Comparison of ENCODE assay signal across 16 mouse cellular contexts in genomic region chr15:50346953-50347352, GRCm38 (mm10).
"Had no signal": no experiment of that assay in that cellular context is flagged by ENCODE, and none has a peak within 500 bp of the region (broad histone marks: within the 10 kb centered on the region; RNA-seq: fewer than 3 reads in every experiment).

No protein-coding gene starts in this region.

- H3K36me3 ChIP-seq: neural tube, embryonic 13.5 days; neural tube, embryonic 15.5 days; stomach, embryonic 15.5 days had no signal

- H3K9me3 ChIP-seq: neural tube, embryonic 13.5 days; neural tube, embryonic 15.5 days; stomach, embryonic 15.5 days had no signal

- H3K27me3 ChIP-seq: neural tube, embryonic 13.5 days; neural tube, embryonic 15.5 days; stomach, embryonic 15.5 days had no signal

- H3K4me1 ChIP-seq: neural tube, embryonic 13.5 days; neural tube, embryonic 15.5 days; stomach, embryonic 15.5 days had no signal

- DNase-seq: retina, postnatal 1 day; right cerebral cortex, adult 18-20 months; right cerebral cortex, postnatal 14 days; right cerebral cortex, postnatal 25 days; right cerebral cortex, postnatal 4 days; spleen, adult 18-20 months; thymus, adult 18-20 months; thymus, adult 2 months; thymus, postnatal 14 days; thymus, postnatal 25 days; thymus, postnatal 36 days; thymus, postnatal 4 days had no signal

- H3K4me3 ChIP-seq: neural tube, embryonic 13.5 days; neural tube, embryonic 15.5 days; stomach, embryonic 15.5 days had no signal

- H3K27ac ChIP-seq: neural tube, embryonic 13.5 days; neural tube, embryonic 15.5 days; stomach, embryonic 15.5 days; stomach, postnatal 0 days had no signal
